Mouse (Mus musculus): Measurements from ENCODE around the gene Hsf2bp. TPM values are rescaled to one million over a fixed set of nuclear protein-coding genes. Genes with fewer than 3 reads are reported as not detected.
A peak's percentile ranks its signal among the peaks of the same experiment; 100 is the strongest.

Gene Hsf2bp
- polyA plus RNA-seq, 1 experiment from 2014 or later: 0.56 TPM

DNA sequence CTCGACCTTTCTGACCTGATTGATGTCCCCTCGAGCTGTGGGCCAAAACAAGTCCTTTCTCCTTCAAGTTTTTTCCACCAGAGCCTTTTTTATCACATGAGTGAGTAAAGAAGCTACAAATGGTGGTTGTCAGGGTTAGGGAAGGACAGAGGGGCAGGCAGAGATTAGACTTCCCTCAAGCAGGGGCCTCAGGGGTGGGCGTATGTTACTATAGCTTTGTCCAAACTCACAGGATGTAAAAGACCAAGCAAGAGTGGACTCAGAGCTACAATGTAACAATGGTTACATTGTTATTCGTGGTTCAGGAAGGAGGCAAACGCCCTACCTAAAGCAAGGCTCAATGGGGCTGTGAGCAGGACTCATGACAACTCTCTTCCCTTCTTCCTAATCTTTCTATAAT, 137.2 kb downstream of the Hsf2bp start:
- Histone ChIP-seq H3K4me1 (0 out of 2 replicates have a peak, but pooled peaks cover 5% of the 10 kb centered on the region), H3K36me3 (no peaks in the 10 kb centered on the region), H3K27ac (no peak overlapping the region), H3K4me3 (no peak overlapping the region), H3K9me3 (no peaks in the 10 kb centered on the region), H3K9ac (no peak overlapping the region), H3K4me2 (no peak overlapping the region), H3K27me3 (no peaks in the 10 kb centered on the region)
- no peak for ATAC-seq (ENCODE audit: insufficient number of reproducible peaks, insufficient read depth, low FRiP score, low TSS enrichment, low read depth)
- 45% methylated on average over 5 of the region's 5 CpGs for WGBS

DNA sequence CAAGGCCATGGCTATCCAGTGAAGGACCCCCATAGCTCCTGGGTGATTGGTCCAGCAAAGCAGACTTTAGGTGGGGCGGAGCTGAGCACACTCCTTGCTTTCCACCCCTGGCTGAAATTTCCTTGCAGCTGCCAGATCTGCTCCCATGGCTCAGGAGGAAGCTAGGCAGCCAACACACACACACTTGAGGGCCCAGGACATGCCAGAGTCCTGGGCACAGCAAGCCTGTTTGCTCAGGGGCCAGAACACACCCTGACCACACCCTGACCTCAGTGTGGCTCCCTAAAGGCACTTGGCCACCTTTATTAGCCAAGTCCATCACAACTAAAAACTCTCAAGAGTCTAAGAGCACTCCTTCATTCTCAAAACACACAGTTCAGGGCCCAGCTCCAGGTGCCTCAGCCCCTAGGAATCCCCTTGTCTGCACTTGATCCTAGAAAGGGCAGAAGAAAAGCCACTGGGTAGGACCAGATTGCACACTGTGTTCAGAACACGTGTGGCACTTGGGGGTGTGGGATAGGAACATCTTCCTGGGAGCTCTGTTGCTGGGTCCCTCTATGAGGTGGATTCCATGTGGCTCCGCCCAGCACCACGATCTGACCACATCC, 138.9 kb downstream of the Hsf2bp start:
- Histone ChIP-seq H3K9ac (no peak overlapping the region), H3K4me3 (no peak overlapping the region), H3K4me2 (no peak overlapping the region), H3K9me3 (no peaks in the 10 kb centered on the region), H3K27me3 (no peaks in the 10 kb centered on the region), H3K4me1 (peaks cover 20% of the 10 kb centered on the region), H3K27ac (peak overlapping the region; percentile 29), H3K36me3 (no peaks in the 10 kb centered on the region)
- 77% methylated on average over 4 of the region's 4 CpGs for WGBS
- ATAC-seq (ENCODE audit: insufficient number of reproducible peaks, insufficient read depth, low FRiP score, low TSS enrichment, low read depth): no peak

GRCm38 (mm10) chr17:31896751-31897150, 139.4 kb downstream of the Hsf2bp start:
- ATAC-seq (ENCODE audit: insufficient number of reproducible peaks, insufficient read depth, low FRiP score, low TSS enrichment, low read depth): no peak
- no peaks in the 10 kb centered on the region for H3K9me3 ChIP-seq
- H3K4me2 ChIP-seq: no peak overlapping the region
- no peak overlapping the region for H3K9ac ChIP-seq
- WGBS: 69% methylated on average over 3 of the region's 3 CpGs
- no peak overlapping the region for H3K4me3 ChIP-seq
- no peaks in the 10 kb centered on the region for H3K27me3 ChIP-seq
- no peaks in the 10 kb centered on the region for H3K36me3 ChIP-seq
- H3K27ac ChIP-seq: peak overlapping the region; percentile 29
- H3K4me1 ChIP-seq: peaks cover 24% of the 10 kb centered on the region

DNA sequence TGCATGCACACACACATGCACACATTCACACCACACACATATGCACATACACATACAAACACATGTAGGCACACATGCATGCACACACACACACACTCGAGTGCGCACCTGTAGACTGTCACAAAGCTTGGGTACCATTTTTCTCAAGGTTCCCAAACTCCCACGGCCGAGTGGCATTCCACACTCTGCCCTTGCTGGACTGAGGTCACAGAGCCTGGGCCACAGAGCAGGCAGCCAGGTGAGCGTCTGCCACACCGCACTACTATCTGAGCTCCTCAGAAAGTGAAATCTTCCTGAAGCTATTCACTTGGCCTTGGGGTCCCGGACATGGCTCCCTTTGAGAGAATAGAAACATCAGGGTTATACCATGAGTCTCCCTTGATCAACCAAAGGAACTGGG, 139.8 kb downstream of the Hsf2bp start:
- H3K4me3 ChIP-seq: no peak overlapping the region
- no peaks in the 10 kb centered on the region for H3K36me3 ChIP-seq
- WGBS: 88% methylated on average over 7 of the region's 7 CpGs
- no peaks in the 10 kb centered on the region for H3K9me3 ChIP-seq
- H3K4me2 ChIP-seq: no peak overlapping the region
- H3K9ac ChIP-seq: no peak overlapping the region
- H3K27ac ChIP-seq: no peak overlapping the region
- peaks cover 28% of the 10 kb centered on the region for H3K4me1 ChIP-seq
- ATAC-seq (ENCODE audit: insufficient number of reproducible peaks, insufficient read depth, low FRiP score, low TSS enrichment, low read depth): no peak
- H3K27me3 ChIP-seq: no peaks in the 10 kb centered on the region

Other genes with a start within 250 kb of the Hsf2bp start
- 15.6 and 17.1 TPM in 2 replicates for gene Sik1, start 180.5 kb downstream of the Hsf2bp start, polyA plus RNA-seq (2015; fragmentation: Nextera tagmentation; extraction: Ambion mirVana)
- 75.8 and 82.2 TPM in 2 replicates for gene Rrp1b, start 249 bp downstream of the Hsf2bp start, polyA plus RNA-seq (2015; fragmentation: Nextera tagmentation; extraction: Ambion mirVana)
- 16.1 and 16.8 TPM in 2 replicates for gene Notch3, start 130.5 kb upstream of the Hsf2bp start, polyA plus RNA-seq (2015; fragmentation: Nextera tagmentation; extraction: Ambion mirVana)
- 0.77 and 1.1 TPM in 2 replicates for gene Ephx3, start 153.2 kb upstream of the Hsf2bp start, polyA plus RNA-seq (2015; fragmentation: Nextera tagmentation; extraction: Ambion mirVana)
- 106 and 117 TPM in 2 replicates for gene Brd4, start 248.4 kb upstream of the Hsf2bp start, polyA plus RNA-seq (2015; fragmentation: Nextera tagmentation; extraction: Ambion mirVana)

All from embryonic facial prominence, embryonic 13.5 days (tissue).